Mouse (Mus musculus) megakaryocyte, embryonic 14.5 days (primary cell): Measurements from ENCODE around the gene Tpm4. TPM values are rescaled to one million over a fixed set of nuclear protein-coding genes. Genes with fewer than 3 reads are reported as not detected.
A peak's percentile ranks its signal among the peaks of the same experiment; 100 is the strongest.

ENCODE experiments used
- H3K27me3 ChIP-seq: replicated peaks from 2 replicates; pipeline ENCODE3; 2012; ENCODE audit warnings: inconsistent platforms
- H3K36me3 ChIP-seq: replicated peaks from 2 replicates; pipeline ENCODE3; 2012; ENCODE audit warnings: low read length, inconsistent platforms, mixed read lengths
- H3K4me1 ChIP-seq: 2 replicates; pipeline ENCODE4 v1.6.1; 2012; ENCODE audit warnings: inconsistent platforms
- H3K4me3 ChIP-seq: replicated peaks from 2 replicates; pipeline ENCODE3; 2012; ENCODE audit warnings: moderate library complexity, mild to moderate bottlenecking, inconsistent platforms
- H3K9me3 ChIP-seq: 2 replicates; pipeline ENCODE4 v1.6.1; 2012; ENCODE audit warnings: inconsistent platforms
- FLI1 ChIP-seq: IDR thresholded peaks from 2 replicates; pipeline ENCODE4 v1.6.1; 2012; ENCODE audit warnings: low read length, inconsistent platforms, mixed read lengths
- GATA1 ChIP-seq: IDR thresholded peaks from 3 replicates; pipeline ENCODE4 v1.6.1; 2012; ENCODE audit warnings: mixed read lengths, low read length, inconsistent platforms, borderline replicate concordance
- polyA plus RNA-seq: library from polyadenylated mRNA; stranded (reverse); fragments of >175 nt; gene quantifications from 2 replicates; pipeline ENCODE4 v1.2.3, GENCODE M21; 2012; ENCODE audit warnings: low replicate concordance; ENCODE audit not compliant: insufficient read depth

The Tpm4 gene
- polyA plus RNA-seq, 1 experiment = 1,037 TPM

- Histone ChIP-seq H3K27me3 (no peaks in the 10 kb centered on the region), H3K9me3 (no peaks in the 10 kb centered on the region), H3K36me3 (peaks cover 41% of the 10 kb centered on the region), H3K4me3 (no peak overlapping the region), H3K4me1 (peaks cover 43% of the 10 kb centered on the region)
- TF ChIP-seq GATA1 (no peak), FLI1 (no peak)
Observed at GRCm38 (mm10) chr8:72158096-72158495, 23.3 kb downstream of the Tpm4 start.

DNA sequence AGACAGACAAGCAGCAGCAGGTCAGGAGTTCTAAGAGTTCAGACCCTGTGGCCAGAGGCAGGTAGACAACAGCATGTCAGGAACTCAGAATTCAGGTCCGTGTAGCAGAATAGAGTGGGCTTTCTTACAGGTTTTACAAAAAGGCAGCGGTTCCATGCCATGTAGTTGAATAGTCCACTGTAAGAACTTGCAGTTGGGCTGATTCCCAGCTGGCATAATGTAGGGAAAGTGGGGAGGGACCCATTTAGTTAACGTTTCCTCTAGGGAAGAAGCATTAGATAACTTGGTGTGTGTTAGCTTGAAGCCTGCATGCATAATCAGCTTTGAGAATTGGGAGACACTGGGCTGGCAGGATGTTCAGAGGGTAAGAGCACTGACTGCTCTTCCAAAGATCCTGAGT lies 24.0 kb downstream of the Tpm4 start:
- H3K4me3 ChIP-seq = no peak overlapping the region
- peaks cover 41% of the 10 kb centered on the region for H3K36me3 ChIP-seq
- H3K4me1 ChIP-seq = peaks cover 44% of the 10 kb centered on the region
- no peaks in the 10 kb centered on the region for H3K9me3 ChIP-seq
- TF ChIP-seq FLI1 (no peak), GATA1 (no peak)
- H3K27me3 ChIP-seq = no peaks in the 10 kb centered on the region

- H3K36me3 ChIP-seq = peaks cover 42% of the 10 kb centered on the region
Observed at GRCm38 (mm10) chr8:72160007-72160406, 25.2 kb downstream of the Tpm4 start.

DNA sequence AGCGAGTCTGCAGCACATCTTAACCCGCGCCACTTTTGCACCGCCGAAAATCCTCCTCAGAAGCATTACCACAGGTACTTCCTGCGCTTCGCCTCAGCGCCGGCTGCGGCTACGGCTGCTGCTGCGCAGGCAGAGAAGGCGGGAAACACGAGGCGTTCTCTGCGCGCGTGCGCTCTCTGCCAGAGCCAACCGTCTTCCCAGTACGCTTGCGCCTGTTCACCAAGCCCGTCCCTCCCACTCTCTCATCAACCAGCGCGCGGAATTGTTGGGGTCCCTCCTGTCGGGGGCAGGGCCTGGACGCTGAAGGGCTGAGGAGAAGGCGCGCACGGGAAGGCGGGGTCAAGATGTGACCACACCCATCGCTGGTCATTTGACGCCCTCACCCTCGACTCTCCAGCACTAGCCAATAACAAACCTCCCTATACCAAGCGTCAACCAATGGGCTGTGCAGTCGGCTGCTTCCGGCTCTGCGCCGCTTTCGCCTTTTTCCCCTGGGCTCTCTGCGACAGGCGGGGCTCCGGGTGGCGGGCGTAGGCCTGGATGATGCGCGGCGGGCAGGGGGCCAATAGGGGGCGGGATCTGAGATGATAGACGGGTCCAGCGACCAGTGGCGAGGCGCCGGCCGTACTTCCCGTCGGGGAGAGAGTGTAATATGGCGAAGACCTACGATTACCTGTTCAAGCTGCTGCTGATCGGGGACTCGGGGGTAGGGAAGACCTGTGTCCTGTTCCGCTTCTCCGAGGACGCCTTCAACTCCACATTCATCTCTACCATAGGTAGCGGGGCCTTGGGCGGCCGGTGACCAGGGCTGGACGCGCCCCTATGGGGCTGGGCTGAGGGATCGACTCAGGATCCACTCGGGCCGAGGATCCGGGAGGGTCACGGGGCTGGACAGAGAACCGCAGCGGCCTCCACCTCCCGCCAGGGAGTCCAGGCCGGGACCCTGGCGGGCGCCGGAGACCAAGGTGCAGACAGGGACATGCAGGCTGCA lies 26.2 kb downstream of the Tpm4 start, which contains the start of gene Rab8a:
Gene Rab8a (plus strand): TSS at position 494 of the 991 bp plus-strand sequence.
- H3K9me3 ChIP-seq = no peaks in the 10 kb centered on the region
- H3K4me1 ChIP-seq = peaks cover 57% of the 10 kb centered on the region
- peaks cover 46% of the 10 kb centered on the region for H3K36me3 ChIP-seq
- TF ChIP-seq GATA1 (no peak), FLI1 (no peak; the same call in 1 of the 2 replicates)
- peak within 1 kb of the TSS; percentile 99 for H3K4me3 ChIP-seq
- no peaks in the 10 kb centered on the region for H3K27me3 ChIP-seq

More at GRCm38 (mm10) chr8:72160007-72160406, 25.2 kb downstream of the Tpm4 start:
- peaks cover 47% of the 10 kb centered on the region for H3K4me1 ChIP-seq
- H3K27me3 ChIP-seq = no peaks in the 10 kb centered on the region
- H3K9me3 ChIP-seq = no peaks in the 10 kb centered on the region
- TF ChIP-seq GATA1 = no peak
- no peak for TF ChIP-seq FLI1
- H3K4me3 ChIP-seq = peak overlapping the region; percentile 99

DNA sequence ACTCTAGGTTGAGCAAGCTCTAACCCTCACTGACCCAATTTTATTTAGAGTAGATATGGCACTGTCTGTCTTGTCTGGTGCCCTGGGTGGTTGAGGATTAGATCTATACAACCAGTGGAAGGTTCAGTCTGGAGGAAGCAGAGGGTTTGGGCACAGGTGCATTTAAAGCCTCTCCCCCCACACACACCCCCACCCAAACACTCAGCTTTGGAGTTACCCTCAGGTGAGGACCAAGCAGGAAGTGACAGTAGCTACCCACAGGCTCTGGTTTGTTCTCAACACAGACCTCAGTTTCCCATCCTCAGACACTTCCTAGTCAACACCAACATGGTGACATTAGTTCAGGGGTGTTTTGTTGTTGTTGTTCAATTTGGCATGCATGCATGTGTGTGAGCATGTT lies 28.0 kb downstream of the Tpm4 start:
- Histone ChIP-seq H3K4me1 (peaks cover 71% of the 10 kb centered on the region), H3K36me3 (peaks cover 58% of the 10 kb centered on the region)
- TF ChIP-seq GATA1 = no peak
- TF ChIP-seq FLI1 = no peak

DNA sequence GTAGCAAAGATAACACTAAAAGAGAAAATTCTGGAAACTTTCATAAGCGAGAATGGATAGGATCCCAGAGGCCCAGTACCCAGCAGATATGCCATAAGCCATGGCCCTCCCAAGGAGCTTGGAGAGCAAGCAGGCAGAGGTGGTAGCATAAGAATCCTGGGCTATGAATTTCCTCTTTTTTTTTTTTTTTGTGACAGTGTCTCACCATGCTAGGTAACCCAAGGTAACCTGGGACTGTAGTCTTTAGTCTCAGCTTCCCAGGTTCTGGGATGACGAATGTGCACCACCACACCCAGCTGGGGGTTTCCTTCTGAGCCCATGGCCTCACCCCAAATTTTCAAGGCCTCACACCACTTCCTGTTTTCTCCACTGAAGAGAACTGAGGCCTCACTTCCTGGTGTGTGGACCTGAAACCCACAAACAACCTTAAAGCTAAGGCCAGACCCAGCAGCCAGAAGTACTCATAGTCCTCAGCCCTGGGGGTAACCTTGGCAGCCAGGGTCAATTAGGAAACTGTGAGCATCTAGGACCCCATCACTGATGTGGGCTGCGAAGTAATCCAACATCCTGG lies 34.4 kb downstream of the Tpm4 start:
- TF ChIP-seq FLI1 = no peak
- no peak for TF ChIP-seq GATA1
- Histone ChIP-seq H3K9me3 (no peaks in the 10 kb centered on the region), H3K27me3 (no peaks in the 10 kb centered on the region), H3K36me3 (peaks cover 100% of the 10 kb centered on the region), H3K4me1 (peaks cover 59% of the 10 kb centered on the region), H3K4me3 (no peak overlapping the region)

More for the DNA sequence above, 28.0 kb downstream of the Tpm4 start:
- H3K27me3 ChIP-seq = no peaks in the 10 kb centered on the region
- H3K4me3 ChIP-seq = peak overlapping the region; percentile 99
- no peaks in the 10 kb centered on the region for H3K9me3 ChIP-seq

- TF ChIP-seq FLI1 (no peak), GATA1 (no peak)
- H3K4me1 ChIP-seq = peaks cover 54% of the 10 kb centered on the region
- H3K9me3 ChIP-seq = no peaks in the 10 kb centered on the region
- no peaks in the 10 kb centered on the region for H3K27me3 ChIP-seq
- H3K36me3 ChIP-seq = peaks cover 100% of the 10 kb centered on the region
- no peak overlapping the region for H3K4me3 ChIP-seq
Observed at GRCm38 (mm10) chr8:72169681-72170249, 35.0 kb downstream of the Tpm4 start.

DNA sequence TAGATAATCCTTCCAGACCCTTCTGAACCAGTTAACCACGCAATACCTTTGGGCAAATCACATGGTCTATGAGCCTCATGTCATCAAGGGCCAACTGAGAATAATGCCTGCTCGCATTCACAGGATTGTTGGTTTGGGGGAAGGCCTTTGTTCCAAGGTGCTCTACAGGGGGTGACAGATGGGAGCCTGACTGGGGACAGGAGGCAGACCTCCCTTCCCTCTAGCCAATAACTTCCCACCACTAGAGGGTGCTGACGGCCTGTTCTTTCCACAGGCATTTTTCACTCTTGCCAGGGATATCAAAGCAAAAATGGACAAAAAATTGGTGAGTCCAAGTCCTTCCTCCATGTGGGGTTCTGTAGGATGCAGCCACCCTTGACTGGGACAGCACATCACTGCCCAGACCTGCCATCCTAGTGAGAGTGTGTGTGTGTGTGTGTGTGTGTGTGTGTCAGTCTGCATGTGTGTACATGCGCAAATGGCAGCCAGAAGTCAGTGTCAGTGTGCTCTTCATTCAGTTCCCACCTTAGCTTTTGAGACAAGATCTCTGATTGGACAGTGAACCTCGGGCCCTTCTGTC lies 42.7 kb downstream of the Tpm4 start:
- H3K36me3 ChIP-seq = peaks cover 99% of the 10 kb centered on the region
- TF ChIP-seq GATA1 (no peak), FLI1 (no peak)
- no peaks in the 10 kb centered on the region for H3K27me3 ChIP-seq
- H3K4me1 ChIP-seq = peaks cover 15% of the 10 kb centered on the region; the same call in 1 of the 2 replicates
- no peak overlapping the region for H3K4me3 ChIP-seq
- no peaks in the 10 kb centered on the region for H3K9me3 ChIP-seq

GRCm38 (mm10) chr8:72183554-72184202 lies 48.9 kb downstream of the Tpm4 start:
- TF ChIP-seq GATA1 = no peak
- no peak for TF ChIP-seq FLI1
- Histone ChIP-seq H3K36me3 (peaks cover 39% of the 10 kb centered on the region), H3K4me1 (peaks cover 29% of the 10 kb centered on the region), H3K9me3 (no peaks in the 10 kb centered on the region), H3K27me3 (no peaks in the 10 kb centered on the region), H3K4me3 (no peak overlapping the region)
